Mouse (Mus musculus) heart, embryonic 12.5 days (tissue): Measurements from ENCODE around the gene Pemt. TPM values are rescaled to one million over a fixed set of nuclear protein-coding genes. Genes with fewer than 3 reads are reported as not detected.
"Not testable (repeated sequence)": the region's sequence is repeated elsewhere in the genome, so short reads cannot be mapped to it uniquely, and the experiment has no call there.

Experiments used
- ATAC-seq: fragments of 200-750 bp; cut with Nextera tagmentation; 2 replicates; pipeline ENCODE4 v1.8.0; 2017; ENCODE audit warnings: moderate TSS enrichment, moderate library complexity; ENCODE audit not compliant: insufficient number of reproducible peaks, low FRiP score
- H3K27ac ChIP-seq: fragments of 300-500 bp; sonication (generic); 2 replicates; pipeline ENCODE4 v1.5.1; 2016; ENCODE audit warnings: mild to moderate bottlenecking, moderate library complexity; ENCODE audit not compliant: poor library complexity, severe bottlenecking
- H3K27me3 ChIP-seq: fragments of 300-500 bp; sonication (generic); replicated peaks from 2 replicates; pipeline ENCODE4 v1.6.1; 2016; ENCODE audit warnings: mild to moderate bottlenecking, moderate library complexity
- H3K36me3 ChIP-seq: fragments of 300-500 bp; sonication (generic); 2 replicates; pipeline ENCODE4 v1.6.1; 2016; ENCODE audit warnings: mild to moderate bottlenecking, moderate library complexity
- H3K4me1 ChIP-seq: fragments of 300-500 bp; sonication (generic); replicated peaks from 2 replicates; pipeline ENCODE4 v1.6.1; 2016; ENCODE audit warnings: mild to moderate bottlenecking
- H3K4me2 ChIP-seq: fragments of 300-500 bp; sonication (generic); 2 replicates; pipeline ENCODE4 v1.6.1; 2016; ENCODE audit warnings: mild to moderate bottlenecking, moderate library complexity
- H3K4me3 ChIP-seq: fragments of 300-500 bp; sonication (generic); 2 replicates; pipeline ENCODE4 v1.5.1; 2016; ENCODE audit warnings: mild to moderate bottlenecking
- H3K9ac ChIP-seq: fragments of 300-500 bp; sonication (generic); 2 replicates; pipeline ENCODE4 v1.6.1; 2016; ENCODE audit warnings: mild to moderate bottlenecking, moderate library complexity
- H3K9me3 ChIP-seq: fragments of 300-500 bp; sonication (generic); replicated peaks from 2 replicates; pipeline ENCODE4 v1.6.1; 2016; ENCODE audit warnings: mild to moderate bottlenecking, moderate library complexity
- WGBS: fragments of 180-500 bp; shearing (Covaris S2); methylation state at CpG from one replicate; pipeline ENCODE4 v1.1.7; 2016; 5-methylcytosine and 5-hydroxymethylcytosine counted together
- polyA plus RNA-seq: library from polyadenylated mRNA; unstranded; fragments of >200 nt; fragmentation: Nextera tagmentation; extraction: Ambion mirVana; gene quantifications from 2 replicates; pipeline ENCODE4 v1.2.1, GENCODE M21; 2016

Gene Pemt
- polyA plus RNA-seq, 1 experiment from 2014 or later: 12.6 TPM

- peak within 1 kb of the TSS; percentile 96 for H3K9ac ChIP-seq
- ATAC-seq: peak; percentile 91
- H3K27me3 ChIP-seq: no peaks in the 10 kb centered on the region
- no peaks in the 10 kb centered on the region for H3K9me3 ChIP-seq
- peak within 1 kb of the TSS; percentile 74 for H3K4me2 ChIP-seq
- 2% methylated on average over 43 of the region's 43 CpGs for WGBS
- peaks cover 30% of the 10 kb centered on the region for H3K4me1 ChIP-seq
- peak within 1 kb of the TSS; percentile 74 for H3K27ac ChIP-seq
- no peaks in the 10 kb centered on the region for H3K36me3 ChIP-seq
- peak within 1 kb of the TSS; percentile 94 for H3K4me3 ChIP-seq
Measured at GRCm38 (mm10) chr11:59947752-59948400, 98.4 kb downstream of the Pemt start, which contains the start of gene Med9. Med9 (plus strand) TSS chr11:59948206.

- not testable (repeated sequence) for H3K27me3 ChIP-seq, H3K9ac ChIP-seq, H3K9me3 ChIP-seq, H3K4me2 ChIP-seq, H3K36me3 ChIP-seq, ATAC-seq, H3K4me3 ChIP-seq, H3K27ac ChIP-seq
- WGBS: 83% methylated on average over 10 of the region's 10 CpGs
- H3K4me1 ChIP-seq: peaks cover 22% of the 10 kb centered on the region
Measured at GRCm38 (mm10) chr11:59944855-59945254, 101.4 kb downstream of the Pemt start.

GRCm38 (mm10) chr11:59941391-59941790 is 104.9 kb downstream of the Pemt start:
- Histone ChIP-seq H3K4me3 (no peak overlapping the region), H3K27me3 (0 out of 2 replicates have a peak, but pooled peaks cover 3% of the 10 kb centered on the region), H3K9me3 (0 out of 2 replicates have a peak, but pooled peaks cover 6% of the 10 kb centered on the region), H3K9ac (no peak overlapping the region), H3K27ac (no peak overlapping the region), H3K36me3 (no peaks in the 10 kb centered on the region), H3K4me2 (no peak overlapping the region), H3K4me1 (0 out of 2 replicates have a peak, but pooled peaks cover 11% of the 10 kb centered on the region)
- ATAC-seq: peak; percentile 45; the same call in 1 of the 2 replicates
- WGBS: 13% methylated on average over 3 of the region's 3 CpGs

GRCm38 (mm10) chr11:59940645-59941044 is 105.6 kb downstream of the Pemt start:
- ATAC-seq: no peak
- H3K27me3 ChIP-seq: 0 out of 2 replicates have a peak, but pooled peaks cover 3% of the 10 kb centered on the region
- H3K9ac ChIP-seq: no peak overlapping the region
- H3K4me2 ChIP-seq: no peak overlapping the region
- 0 out of 2 replicates have a peak, but pooled peaks cover 6% of the 10 kb centered on the region for H3K9me3 ChIP-seq
- no peaks in the 10 kb centered on the region for H3K36me3 ChIP-seq
- no peak overlapping the region for H3K4me3 ChIP-seq
- H3K27ac ChIP-seq: no peak overlapping the region
- 32% methylated on average over 3 of the region's 3 CpGs for WGBS
- H3K4me1 ChIP-seq: 0 out of 2 replicates have a peak, but pooled peaks cover 11% of the 10 kb centered on the region

- ATAC-seq: no peak
- no peak overlapping the region for H3K4me3 ChIP-seq
- WGBS: 80% methylated on average over 1 of the region's 1 CpGs
Measured at GRCm38 (mm10) chr11:59939821-59940220, 106.5 kb downstream of the Pemt start.

GRCm38 (mm10) chr11:59937615-59938014 is 108.7 kb downstream of the Pemt start:
- ATAC-seq: no peak
- no peak overlapping the region for H3K9ac ChIP-seq
- WGBS: 47% methylated on average over 2 of the region's 2 CpGs
- H3K36me3 ChIP-seq: no peaks in the 10 kb centered on the region
- 0 out of 2 replicates have a peak, but pooled peaks cover 3% of the 10 kb centered on the region for H3K27me3 ChIP-seq
- peaks cover 27% of the 10 kb centered on the region for H3K4me1 ChIP-seq
- H3K9me3 ChIP-seq: 0 out of 2 replicates have a peak, but pooled peaks cover 6% of the 10 kb centered on the region
- no peak overlapping the region for H3K27ac ChIP-seq
- H3K4me3 ChIP-seq: no peak overlapping the region
- no peak overlapping the region for H3K4me2 ChIP-seq

More at GRCm38 (mm10) chr11:59939821-59940220, 106.5 kb downstream of the Pemt start:
- Histone ChIP-seq H3K4me1 (0 out of 2 replicates have a peak, but pooled peaks cover 11% of the 10 kb centered on the region), H3K4me2 (no peak overlapping the region), H3K27ac (no peak overlapping the region), H3K36me3 (no peaks in the 10 kb centered on the region), H3K9ac (no peak overlapping the region), H3K27me3 (0 out of 2 replicates have a peak, but pooled peaks cover 3% of the 10 kb centered on the region), H3K9me3 (0 out of 2 replicates have a peak, but pooled peaks cover 6% of the 10 kb centered on the region)

GRCm38 (mm10) chr11:59937023-59937422 is 109.3 kb downstream of the Pemt start:
- Histone ChIP-seq H3K4me3 (no peak overlapping the region), H3K4me1 (peaks cover 30% of the 10 kb centered on the region), H3K27me3 (0 out of 2 replicates have a peak, but pooled peaks cover 3% of the 10 kb centered on the region), H3K9ac (no peak overlapping the region), H3K36me3 (no peaks in the 10 kb centered on the region), H3K27ac (no peak overlapping the region), H3K9me3 (0 out of 2 replicates have a peak, but pooled peaks cover 6% of the 10 kb centered on the region), H3K4me2 (no peak overlapping the region)
- 91% methylated on average over 3 of the region's 3 CpGs for WGBS
- no peak for ATAC-seq

- ATAC-seq: no peak
- WGBS: 41% methylated on average over 12 of the region's 12 CpGs
- H3K4me1 ChIP-seq: peaks cover 30% of the 10 kb centered on the region
- H3K27me3 ChIP-seq: no peaks in the 10 kb centered on the region
- H3K4me2 ChIP-seq: no peak overlapping the region
- H3K9ac ChIP-seq: peak overlapping the region; percentile 33; the same call in 1 of the 2 replicates
- no peaks in the 10 kb centered on the region for H3K9me3 ChIP-seq
- H3K4me3 ChIP-seq: no peak overlapping the region
- H3K27ac ChIP-seq: no peak overlapping the region
- H3K36me3 ChIP-seq: no peaks in the 10 kb centered on the region
Measured at GRCm38 (mm10) chr11:59933943-59934342, 112.3 kb downstream of the Pemt start.

- H3K27ac ChIP-seq: no peak overlapping the region
- H3K9me3 ChIP-seq: no peaks in the 10 kb centered on the region
- no peak overlapping the region for H3K4me2 ChIP-seq
- no peaks in the 10 kb centered on the region for H3K36me3 ChIP-seq
- no peaks in the 10 kb centered on the region for H3K27me3 ChIP-seq
- no peak for ATAC-seq
- H3K4me1 ChIP-seq: peaks cover 29% of the 10 kb centered on the region
- 56% methylated on average over 9 of the region's 9 CpGs for WGBS
- no peak overlapping the region for H3K9ac ChIP-seq
- H3K4me3 ChIP-seq: no peak overlapping the region
Measured at GRCm38 (mm10) chr11:59932560-59933337, 113.5 kb downstream of the Pemt start.

- no peak overlapping the region for H3K9ac ChIP-seq
- ATAC-seq: no peak
- H3K27ac ChIP-seq: no peak overlapping the region
- no peaks in the 10 kb centered on the region for H3K36me3 ChIP-seq
- H3K27me3 ChIP-seq: no peaks in the 10 kb centered on the region
- H3K9me3 ChIP-seq: no peaks in the 10 kb centered on the region
- H3K4me1 ChIP-seq: peaks cover 26% of the 10 kb centered on the region
- H3K4me3 ChIP-seq: no peak overlapping the region
- 60% methylated on average over 4 of the region's 4 CpGs for WGBS
- H3K4me2 ChIP-seq: no peak overlapping the region
Measured at GRCm38 (mm10) chr11:59930031-59930430, 116.3 kb downstream of the Pemt start.

GRCm38 (mm10) chr11:59921265-59921664 is 125.0 kb downstream of the Pemt start:
- H3K9me3 ChIP-seq: no peaks in the 10 kb centered on the region
- no peak overlapping the region for H3K4me3 ChIP-seq
- H3K27ac ChIP-seq: no peak overlapping the region
- 0 out of 2 replicates have a peak overlapping the region, but pooled peaks have one; percentile 7 for H3K4me2 ChIP-seq
- H3K36me3 ChIP-seq: no peaks in the 10 kb centered on the region
- H3K4me1 ChIP-seq: peaks cover 27% of the 10 kb centered on the region
- WGBS: 12% methylated on average over 7 of the region's 7 CpGs
- no peak overlapping the region for H3K9ac ChIP-seq
- ATAC-seq: 0 out of 2 replicates have a peak, but pooled peaks have one; percentile 49
- no peaks in the 10 kb centered on the region for H3K27me3 ChIP-seq
